Mouse (Mus musculus) embryonic fibroblast, embryonic 13.5 days (primary cell): ENCODE data around the gene Abcg5.

Experiments
- CTCF ChIP-seq: IDR thresholded peaks from 2 replicates; pipeline ENCODE4 v1.5.1; 2011; ENCODE audit warnings: mild to moderate bottlenecking, control low read depth, low read length, moderate library complexity, borderline replicate concordance; ENCODE audit not compliant: insufficient read depth
- POLR2A ChIP-seq: IDR thresholded peaks from 2 replicates; pipeline ENCODE4 v1.6.1; 2011; ENCODE audit warnings: low read depth, mild to moderate bottlenecking, control low read depth, low read length, moderate library complexity

DNA sequence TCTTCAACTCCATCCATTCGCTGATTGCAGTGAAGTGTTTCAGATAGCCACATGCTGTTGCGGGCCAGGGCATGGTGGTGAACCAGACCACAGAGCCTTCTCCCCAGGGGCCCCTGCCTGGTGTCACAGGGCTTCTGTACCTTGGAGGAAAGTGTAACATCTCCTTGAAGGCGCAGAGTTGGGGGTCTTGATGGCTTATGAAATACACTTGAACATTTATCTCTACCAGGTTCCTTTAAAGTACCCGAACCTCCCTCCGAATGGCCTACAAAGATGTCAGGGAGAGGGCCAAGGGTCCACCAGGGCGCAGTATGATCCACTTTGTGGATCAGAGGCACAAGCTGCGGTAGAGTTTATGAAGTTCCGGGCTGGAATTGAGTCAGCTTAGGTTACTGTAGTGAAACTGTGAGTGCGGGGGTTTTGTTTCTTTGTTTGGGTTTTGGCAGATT, 55.9 kb downstream of the Abcg5 start:
- TF ChIP-seq CTCF = no peak
- no peak; the same call in 1 of the 2 replicates for TF ChIP-seq POLR2A
